Mouse (Mus musculus): ENCODE results near the gene Ano1. TPM values are rescaled to one million over a fixed set of nuclear protein-coding genes. Genes with fewer than 3 reads are reported as not detected.

Gene Ano1
- total and polyA plus RNA-seq, 3 experiments, result 0.04 TPM; not detected in 2

GRCm38 (mm10) chr7:144609568-144609967, 142.2 kb downstream of the Ano1 start:
- no peaks in the 10 kb centered on the region for H3K36me3 ChIP-seq (ENCODE audit: control insufficient read depth in 1 of 2, insufficient read depth in 2 of 2, low read length in 2 of 2)
- DNase-seq (ENCODE audit: low read depth, low spot score), result no peak
- no peaks in the 10 kb centered on the region for H3K9me3 ChIP-seq (replicated peaks; ENCODE audit: insufficient read depth, low read length)
- no peak overlapping the region for H3K9ac ChIP-seq (ENCODE audit: control insufficient read depth, low read depth, low read length, poor library complexity, severe bottlenecking)
- no peak overlapping the region for H3K27ac ChIP-seq (ENCODE audit: control insufficient read depth, low read depth, low read length)
- no peak for TF ChIP-seq ZMIZ1 (IDR thresholded peaks at IDR 0.05; ENCODE audit: low read depth, low read length)
- no peak for TF ChIP-seq ZC3H11A (IDR thresholded peaks at IDR 0.05; ENCODE audit: low read depth, low read length)
- TF ChIP-seq BHLHE40 (IDR thresholded peaks at IDR 0.05; ENCODE audit: borderline replicate concordance, low read depth, low read length), result no peak
- no peak for TF ChIP-seq E2F4 (IDR thresholded peaks at IDR 0.05; ENCODE audit: borderline replicate concordance, low read depth, low read length)
- TF ChIP-seq UBTF (IDR thresholded peaks at IDR 0.05; ENCODE audit: borderline replicate concordance, insufficient read depth, low read depth, low read length), result no peak
- no peak for TF ChIP-seq NELFE (IDR thresholded peaks at IDR 0.05; ENCODE audit: low read depth, low read length)
- TF ChIP-seq GATA1 (IDR thresholded peaks at IDR 0.05; ENCODE audit: low read depth, low read length), result no peak
- no peak for TF ChIP-seq MXI1 (IDR thresholded peaks at IDR 0.05; ENCODE audit: low read depth, low read length)
- no peak for TF ChIP-seq MAZ (IDR thresholded peaks at IDR 0.05; ENCODE audit: low read depth, low read length)
- no peak for TF ChIP-seq ELF1 (IDR thresholded peaks at IDR 0.05; ENCODE audit: low read depth, low read length)
- no peak for TF ChIP-seq MAX (IDR thresholded peaks at IDR 0.05; ENCODE audit: low read length)
- TF ChIP-seq POLR2AphosphoS5 (IDR thresholded peaks at IDR 0.05; ENCODE audit: borderline replicate concordance, low read depth, low read length), result no peak
- TF ChIP-seq CTCF (IDR thresholded peaks at IDR 0.05 in 2 of 3, conservative IDR thresholded peaks at IDR 0.05 in 1 of 3; ENCODE audit: control insufficient read depth in 1 of 3, insufficient read depth in 1 of 3, low read depth in 2 of 3, low read length in 3 of 3, poor library complexity in 1 of 3, severe bottlenecking in 1 of 3), result no peak
- no peak for TF ChIP-seq SIN3A (IDR thresholded peaks at IDR 0.05; ENCODE audit: low read length)
- TF ChIP-seq POLR2A (IDR thresholded peaks at IDR 0.05; ENCODE audit: control insufficient read depth in 1 of 2, insufficient read depth in 1 of 2, low read depth in 1 of 2, low read length in 2 of 2, poor library complexity in 1 of 2), result no peak
- no peak for TF ChIP-seq HCFC1 (IDR thresholded peaks at IDR 0.05; ENCODE audit: low read depth, low read length)
- TF ChIP-seq MYC (IDR thresholded peaks at IDR 0.05; ENCODE audit: low read depth, low read length), result no peak
- no peak for TF ChIP-seq POLR2AphosphoS2 (IDR thresholded peaks at IDR 0.05; ENCODE audit: low read length)
- no peak overlapping the region for H3K4me3 ChIP-seq (ENCODE audit: control insufficient read depth in 1 of 2, insufficient read depth in 1 of 2, low read depth in 2 of 2, low read length in 2 of 2)
- no peaks in the 10 kb centered on the region for H3K27me3 ChIP-seq (ENCODE audit: control insufficient read depth in 1 of 2, insufficient read depth in 2 of 2, low read length in 2 of 2)
- no peaks in the 10 kb centered on the region for H3K79me2 ChIP-seq (ENCODE audit: control insufficient read depth, insufficient read depth, low read length, poor library complexity)
- H3K4me1 ChIP-seq (ENCODE audit: control insufficient read depth in 1 of 2, insufficient read depth in 2 of 2, low read length in 2 of 2), result no peaks in the 10 kb centered on the region

GRCm38 (mm10) chr7:144607862-144608261, 143.9 kb downstream of the Ano1 start:
- H3K27me3 ChIP-seq (ENCODE audit: control insufficient read depth in 1 of 2, insufficient read depth in 2 of 2, low read length in 2 of 2), result no peaks in the 10 kb centered on the region
- H3K9me3 ChIP-seq (replicated peaks; ENCODE audit: insufficient read depth, low read length), result no peaks in the 10 kb centered on the region
- DNase-seq (ENCODE audit: low read depth, low spot score), result no peak
- H3K36me3 ChIP-seq (ENCODE audit: control insufficient read depth in 1 of 2, insufficient read depth in 2 of 2, low read length in 2 of 2), result no peaks in the 10 kb centered on the region
- no peak overlapping the region for H3K9ac ChIP-seq (ENCODE audit: control insufficient read depth, low read depth, low read length, poor library complexity, severe bottlenecking)
- no peaks in the 10 kb centered on the region for H3K79me2 ChIP-seq (ENCODE audit: control insufficient read depth, insufficient read depth, low read length, poor library complexity)
- no peak for TF ChIP-seq USF2 (IDR thresholded peaks at IDR 0.05; ENCODE audit: borderline replicate concordance in 1 of 2, insufficient read depth in 1 of 2, low read depth in 1 of 2, low read length in 2 of 2)
- no peak for TF ChIP-seq MYB (IDR thresholded peaks at IDR 0.05; ENCODE audit: low read depth, low read length)
- no peak for TF ChIP-seq RAD21 (IDR thresholded peaks at IDR 0.05; ENCODE audit: low read depth, low read length)
- no peak for TF ChIP-seq POLR2A (IDR thresholded peaks at IDR 0.05; ENCODE audit: control insufficient read depth in 1 of 2, insufficient read depth in 1 of 2, low read depth in 1 of 2, low read length in 2 of 2, poor library complexity in 1 of 2)
- no peak for TF ChIP-seq NELFE (IDR thresholded peaks at IDR 0.05; ENCODE audit: low read depth, low read length)
- TF ChIP-seq ZNF384 (IDR thresholded peaks at IDR 0.05; ENCODE audit: low read depth, low read length), result no peak
- no peak for TF ChIP-seq UBTF (IDR thresholded peaks at IDR 0.05; ENCODE audit: borderline replicate concordance, insufficient read depth, low read depth, low read length)
- no peak for TF ChIP-seq POLR2AphosphoS5 (IDR thresholded peaks at IDR 0.05; ENCODE audit: borderline replicate concordance, low read depth, low read length)
- no peak for TF ChIP-seq MAFK (IDR thresholded peaks at IDR 0.05; ENCODE audit: borderline replicate concordance, low read depth, low read length)
- TF ChIP-seq E2F4 (IDR thresholded peaks at IDR 0.05; ENCODE audit: borderline replicate concordance, low read depth, low read length), result no peak
- TF ChIP-seq HCFC1 (IDR thresholded peaks at IDR 0.05; ENCODE audit: low read depth, low read length), result no peak
- no peak for TF ChIP-seq MYC (IDR thresholded peaks at IDR 0.05; ENCODE audit: low read depth, low read length)
- no peak for TF ChIP-seq SMC3 (IDR thresholded peaks at IDR 0.05; ENCODE audit: low read depth, low read length)
- no peak for TF ChIP-seq EP300 (IDR thresholded peaks at IDR 0.05; ENCODE audit: low read depth in 1 of 2, low read length in 2 of 2)
- no peak overlapping the region for H3K4me3 ChIP-seq (ENCODE audit: control insufficient read depth in 1 of 2, insufficient read depth in 1 of 2, low read depth in 2 of 2, low read length in 2 of 2)
- H3K4me1 ChIP-seq (ENCODE audit: control insufficient read depth in 1 of 2, insufficient read depth in 2 of 2, low read length in 2 of 2), result no peaks in the 10 kb centered on the region
- no peak overlapping the region for H3K27ac ChIP-seq (ENCODE audit: control insufficient read depth, low read depth, low read length)
